Mouse (Mus musculus): ENCODE measurements at regions not wholly inside any gene's neighbourhood (a gene's known extent, or its start where the extent isn't known, plus 50 kb on each side); places are given as distances from the start of the nearest gene placed in this dataset.

DNA sequence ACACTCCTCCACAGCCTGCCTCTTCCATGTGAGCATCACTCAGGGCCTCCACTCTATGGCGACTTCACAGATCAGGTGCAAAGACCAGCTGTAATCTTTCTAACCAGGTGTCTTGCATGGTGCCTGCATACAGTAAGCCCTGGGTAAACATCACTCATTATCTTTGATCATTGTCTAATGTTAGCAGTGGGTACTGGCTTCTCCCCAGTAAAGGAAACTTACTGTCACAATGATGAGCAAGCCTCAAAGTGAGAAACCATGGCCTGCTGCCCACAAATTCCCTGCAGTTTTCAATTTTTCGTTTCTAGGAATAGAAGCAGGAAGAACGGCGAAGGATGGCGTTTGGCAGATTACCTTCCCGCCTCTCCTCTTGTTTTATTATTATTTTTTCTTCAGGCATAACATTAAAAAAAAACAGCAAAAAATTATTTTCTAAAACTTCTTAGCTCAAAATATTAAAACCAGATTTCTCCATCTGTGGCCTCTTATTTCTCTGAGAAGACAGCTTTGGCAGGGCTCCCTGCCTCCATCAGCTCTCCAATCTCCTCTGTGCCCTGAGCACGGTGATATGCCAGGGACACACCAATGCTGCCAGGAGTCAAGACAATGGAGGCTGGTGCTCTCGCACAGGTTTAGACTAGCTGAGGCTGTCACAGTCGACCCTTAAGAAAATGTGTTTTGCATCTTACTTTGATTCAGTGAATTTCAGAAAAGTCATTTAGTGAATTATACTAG, 169.2 kb upstream of the Cxcl12 start:
- Histone ChIP-seq H3K4me1 (replicated peaks; ENCODE audit: low read depth, low read length) (no peaks in the 10 kb centered on the region), H3K27me3 (ENCODE audit: insufficient read depth, low read length) (no peaks in the 10 kb centered on the region), H3K4me3 (replicated peaks; ENCODE audit: low read length) (no peak overlapping the region), H3K9me3 (ENCODE audit: low read length) (peaks cover 8% of the 10 kb centered on the region), H3K36me3 (ENCODE audit: insufficient read depth, low read length) (no peaks in the 10 kb centered on the region)
- no peak for TF ChIP-seq CTCF (conservative IDR thresholded peaks at IDR 0.05; ENCODE audit: low read length)
- no peak for TF ChIP-seq POU5F1 (IDR thresholded peaks at IDR 0.05; ENCODE audit: borderline replicate concordance, low read length)
- TF ChIP-seq NANOG (IDR thresholded peaks at IDR 0.05; ENCODE audit: borderline replicate concordance, low read length): no peak

DNA sequence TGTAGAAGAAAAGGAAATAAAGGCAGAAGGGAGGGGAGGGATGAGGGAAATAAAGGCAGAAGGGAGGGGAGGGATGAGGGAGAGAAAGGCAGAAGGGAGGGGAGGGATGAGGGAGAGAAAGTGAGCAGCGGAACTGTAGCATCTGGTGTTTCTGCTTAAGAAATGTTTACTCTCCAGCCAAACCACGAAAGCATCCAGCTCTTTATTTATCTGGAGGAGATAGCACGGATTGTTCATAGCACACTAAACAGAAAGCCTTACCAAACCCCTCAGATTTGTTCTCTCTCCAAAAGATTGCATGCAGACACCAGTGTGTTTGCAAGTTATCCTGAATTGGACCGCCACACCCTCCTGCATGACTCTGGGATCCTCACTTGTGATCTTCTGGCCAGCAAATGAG, 168.4 kb upstream of the Cxcl12 start:
- Histone ChIP-seq H3K9me3 (ENCODE audit: low read length) (no peaks in the 10 kb centered on the region), H3K36me3 (ENCODE audit: insufficient read depth, low read length) (no peaks in the 10 kb centered on the region), H3K4me3 (replicated peaks; ENCODE audit: low read length) (no peak overlapping the region), H3K4me1 (replicated peaks; ENCODE audit: low read depth, low read length) (no peaks in the 10 kb centered on the region), H3K27me3 (ENCODE audit: insufficient read depth, low read length) (no peaks in the 10 kb centered on the region)
- TF ChIP-seq NANOG (IDR thresholded peaks at IDR 0.05; ENCODE audit: borderline replicate concordance, low read length): no peak
- no peak for TF ChIP-seq POU5F1 (IDR thresholded peaks at IDR 0.05; ENCODE audit: borderline replicate concordance, low read length)
- no peak for TF ChIP-seq CTCF (conservative IDR thresholded peaks at IDR 0.05; ENCODE audit: low read length)

DNA sequence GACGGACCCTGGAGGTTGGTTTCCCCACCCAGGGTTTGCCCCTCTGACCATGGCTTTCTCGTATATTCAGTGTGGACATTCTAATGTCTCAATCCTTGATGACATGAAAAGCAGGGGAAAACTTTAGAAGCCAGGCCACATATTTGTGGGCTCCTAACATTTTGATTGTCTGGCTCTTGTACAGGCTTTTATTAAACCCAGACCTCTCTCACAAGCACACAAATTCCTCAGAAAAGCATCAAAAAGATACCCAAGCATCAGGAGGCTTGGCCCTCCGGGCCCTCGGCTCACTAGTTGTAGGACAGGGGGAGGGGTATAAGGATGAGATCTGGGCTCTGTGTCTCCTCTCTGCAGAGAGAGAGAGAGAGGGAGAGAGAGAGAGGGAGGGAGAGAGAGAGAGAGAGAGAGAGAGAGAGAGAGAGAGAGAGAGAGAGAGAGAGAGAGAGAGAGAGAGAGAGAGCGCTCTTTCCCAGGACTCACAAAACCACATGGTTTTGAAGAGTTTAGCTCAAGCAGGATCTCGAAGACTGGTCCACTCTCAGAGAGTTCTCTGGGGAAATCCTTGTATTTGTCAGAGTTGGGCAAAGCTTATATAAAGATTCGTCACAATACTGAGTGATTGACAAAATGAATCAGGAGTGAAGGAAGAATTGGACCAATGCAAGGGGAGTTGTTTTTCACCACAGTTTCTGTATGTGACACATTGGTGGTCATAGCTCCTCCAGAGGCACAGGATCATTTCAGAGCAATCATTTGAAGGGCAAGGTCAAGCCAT, 167.2 kb upstream of the Cxcl12 start:
- H3K36me3 ChIP-seq (ENCODE audit: insufficient read depth, low read length): no peaks in the 10 kb centered on the region
- no peak overlapping the region for H3K4me3 ChIP-seq (replicated peaks; ENCODE audit: low read length)
- no peaks in the 10 kb centered on the region for H3K27me3 ChIP-seq (ENCODE audit: insufficient read depth, low read length)
- H3K9me3 ChIP-seq (ENCODE audit: low read length): no peaks in the 10 kb centered on the region
- no peaks in the 10 kb centered on the region for H3K4me1 ChIP-seq (replicated peaks; ENCODE audit: low read depth, low read length)
- TF ChIP-seq NANOG (IDR thresholded peaks at IDR 0.05; ENCODE audit: borderline replicate concordance, low read length) (no peak), POU5F1 (IDR thresholded peaks at IDR 0.05; ENCODE audit: borderline replicate concordance, low read length) (no peak), CTCF (conservative IDR thresholded peaks at IDR 0.05; ENCODE audit: low read length) (no peak)

DNA sequence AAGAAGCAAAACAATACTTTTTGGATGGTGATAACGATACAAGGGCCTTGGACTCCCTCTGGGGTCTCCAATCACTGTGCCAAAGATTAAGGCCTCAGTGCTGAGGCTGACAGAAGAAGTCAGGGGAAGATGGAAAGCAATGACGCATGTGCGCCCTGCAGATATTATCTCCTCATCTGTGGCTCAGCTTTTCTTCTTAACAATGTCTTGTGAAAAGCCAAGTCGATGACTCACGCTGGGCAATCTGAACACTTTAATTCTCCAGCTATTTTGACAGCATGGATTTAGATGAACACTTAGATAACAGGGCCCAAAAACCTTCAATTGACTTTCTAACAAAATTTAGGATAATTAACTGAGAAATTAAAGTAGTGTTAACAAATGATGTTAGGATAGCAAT, 155.7 kb upstream of the Cxcl12 start:
- TF ChIP-seq POU5F1 (IDR thresholded peaks at IDR 0.05; ENCODE audit: borderline replicate concordance, low read length): no peak
- TF ChIP-seq CTCF (conservative IDR thresholded peaks at IDR 0.05; ENCODE audit: low read length): no peak
- no peak for TF ChIP-seq NANOG (IDR thresholded peaks at IDR 0.05; ENCODE audit: borderline replicate concordance, low read length)
- no peak overlapping the region for H3K4me3 ChIP-seq (replicated peaks; ENCODE audit: low read length)
- no peaks in the 10 kb centered on the region for H3K4me1 ChIP-seq (replicated peaks; ENCODE audit: low read depth, low read length)
- H3K36me3 ChIP-seq (ENCODE audit: insufficient read depth, low read length): no peaks in the 10 kb centered on the region
- 0 out of 2 replicates have a peak, but pooled peaks cover 5% of the 10 kb centered on the region for H3K9me3 ChIP-seq (ENCODE audit: low read length)
- no peaks in the 10 kb centered on the region for H3K27me3 ChIP-seq (ENCODE audit: insufficient read depth, low read length)

DNA sequence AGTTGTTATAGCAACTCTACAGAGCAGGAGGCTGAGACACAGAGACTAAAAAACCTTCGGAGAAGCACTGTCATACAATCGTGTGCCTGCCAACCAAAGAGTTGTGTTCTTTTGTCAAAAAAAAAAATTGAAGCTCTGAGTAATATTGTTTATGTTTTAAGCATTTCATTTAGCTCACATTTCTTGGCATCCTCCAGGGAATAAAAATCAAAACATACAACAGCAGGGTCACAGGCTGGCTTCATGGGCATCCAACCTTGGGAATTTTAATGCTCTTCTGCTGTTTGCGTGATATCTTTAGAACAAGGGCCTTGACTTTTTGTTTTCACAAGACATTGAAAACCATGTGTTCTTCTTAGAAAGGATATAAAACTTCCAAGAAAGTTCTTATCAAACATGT, 152.9 kb upstream of the Cxcl12 start:
- no peaks in the 10 kb centered on the region for H3K4me1 ChIP-seq (replicated peaks; ENCODE audit: low read depth, low read length)
- TF ChIP-seq POU5F1 (IDR thresholded peaks at IDR 0.05; ENCODE audit: borderline replicate concordance, low read length) (no peak), CTCF (conservative IDR thresholded peaks at IDR 0.05; ENCODE audit: low read length) (no peak)
- no peak overlapping the region for H3K4me3 ChIP-seq (replicated peaks; ENCODE audit: low read length)
- no peaks in the 10 kb centered on the region for H3K9me3 ChIP-seq (ENCODE audit: low read length)
- no peaks in the 10 kb centered on the region for H3K36me3 ChIP-seq (ENCODE audit: insufficient read depth, low read length)
- H3K27me3 ChIP-seq (ENCODE audit: insufficient read depth, low read length): no peaks in the 10 kb centered on the region

DNA sequence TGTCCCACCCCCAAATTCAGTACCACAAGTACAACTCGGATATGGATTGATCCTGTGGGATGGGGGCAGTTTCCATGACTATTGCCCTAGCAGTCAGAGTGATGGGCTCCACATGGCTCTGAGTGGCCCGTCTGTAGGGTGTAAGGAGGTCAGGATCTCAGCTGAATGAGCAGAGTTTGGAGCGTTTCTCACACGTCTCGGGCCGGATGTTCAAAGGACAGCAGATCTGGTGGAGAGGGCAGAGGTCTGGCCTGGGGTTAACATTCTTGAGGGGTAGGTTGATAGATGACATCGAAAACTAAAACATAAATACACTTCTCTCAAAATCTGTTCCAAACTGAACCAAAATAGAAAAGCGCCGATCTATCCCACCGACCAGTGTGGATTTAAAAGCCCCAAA, 146.5 kb upstream of the Cxcl12 start:
- H3K4me1 ChIP-seq (replicated peaks; ENCODE audit: low read depth, low read length): no peaks in the 10 kb centered on the region
- H3K4me3 ChIP-seq (replicated peaks; ENCODE audit: low read length): no peak overlapping the region
- H3K9me3 ChIP-seq (ENCODE audit: low read length): no peaks in the 10 kb centered on the region
- TF ChIP-seq POU5F1 (IDR thresholded peaks at IDR 0.05; ENCODE audit: borderline replicate concordance, low read length) (no peak), CTCF (conservative IDR thresholded peaks at IDR 0.05; ENCODE audit: low read length) (no peak), NANOG (IDR thresholded peaks at IDR 0.05; ENCODE audit: borderline replicate concordance, low read length) (no peak)
- H3K36me3 ChIP-seq (ENCODE audit: insufficient read depth, low read length): no peaks in the 10 kb centered on the region
- no peaks in the 10 kb centered on the region for H3K27me3 ChIP-seq (ENCODE audit: insufficient read depth, low read length)

DNA sequence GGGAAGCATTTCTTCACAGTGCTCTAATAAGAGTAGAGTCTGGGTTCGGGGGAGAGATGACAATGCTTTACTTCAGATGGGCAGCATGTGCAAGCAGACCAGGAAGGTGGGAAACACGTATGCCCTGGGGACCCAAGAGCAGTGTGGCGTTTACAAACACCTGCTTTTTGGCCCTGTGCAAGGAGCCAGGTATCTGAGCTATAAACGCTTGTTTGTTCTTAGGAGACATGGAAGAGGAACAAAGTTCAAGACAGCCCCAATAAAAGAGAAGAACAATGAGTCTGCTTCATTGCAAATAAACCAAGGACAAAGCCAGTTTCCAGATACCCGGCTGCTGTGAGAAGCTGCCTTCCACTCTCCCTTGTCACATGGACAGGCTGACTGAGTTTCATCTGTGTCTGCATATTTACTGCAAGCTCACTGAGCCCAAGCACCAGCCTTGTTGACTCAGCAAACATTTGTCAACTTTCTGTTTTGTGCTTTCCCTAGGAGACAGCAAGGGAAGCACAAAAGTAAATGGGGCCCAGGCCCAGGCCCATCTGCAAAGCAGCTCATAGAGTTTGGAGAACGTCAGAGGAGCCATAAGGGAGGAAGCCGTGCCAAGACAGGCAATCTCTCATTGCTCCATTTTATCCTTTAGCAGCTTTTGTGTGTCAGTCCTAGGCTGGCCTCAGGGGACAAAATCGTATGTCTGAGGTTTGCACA, 136.1 kb upstream of the Cxcl12 start:
- no peak overlapping the region for H3K4me3 ChIP-seq (replicated peaks; ENCODE audit: low read length)
- no peaks in the 10 kb centered on the region for H3K4me1 ChIP-seq (replicated peaks; ENCODE audit: low read depth, low read length)
- H3K36me3 ChIP-seq (ENCODE audit: insufficient read depth, low read length): no peaks in the 10 kb centered on the region
- peaks cover 28% of the 10 kb centered on the region for H3K9me3 ChIP-seq (ENCODE audit: low read length)
- H3K27me3 ChIP-seq (ENCODE audit: insufficient read depth, low read length): no peaks in the 10 kb centered on the region
- TF ChIP-seq NANOG (IDR thresholded peaks at IDR 0.05; ENCODE audit: borderline replicate concordance, low read length): no peak
- TF ChIP-seq POU5F1 (IDR thresholded peaks at IDR 0.05; ENCODE audit: borderline replicate concordance, low read length): no peak
- TF ChIP-seq CTCF (conservative IDR thresholded peaks at IDR 0.05; ENCODE audit: low read length): no peak

DNA sequence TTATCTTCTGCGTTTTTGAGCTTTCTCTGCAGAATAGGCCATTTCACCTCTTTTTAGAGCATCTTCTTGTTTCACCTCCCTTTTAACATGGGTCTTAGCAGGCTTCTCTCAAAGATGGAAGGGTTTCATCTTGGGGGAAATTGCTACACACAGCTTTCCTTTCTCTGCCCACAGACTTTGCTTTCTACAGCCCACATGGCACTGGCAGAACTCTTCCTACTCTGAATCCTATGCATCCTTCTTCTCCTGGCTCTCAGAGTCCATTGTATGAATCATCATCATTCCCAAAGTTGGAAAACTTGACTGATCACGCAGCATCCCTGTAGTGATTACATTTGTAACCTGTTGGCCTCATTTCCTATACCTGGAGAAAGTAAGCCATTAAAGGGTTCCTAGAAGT, 124.6 kb upstream of the Cxcl12 start:
- no peaks in the 10 kb centered on the region for H3K27me3 ChIP-seq (ENCODE audit: insufficient read depth, low read length)
- TF ChIP-seq POU5F1 (IDR thresholded peaks at IDR 0.05; ENCODE audit: borderline replicate concordance, low read length): no peak
- no peak for TF ChIP-seq NANOG (IDR thresholded peaks at IDR 0.05; ENCODE audit: borderline replicate concordance, low read length)
- TF ChIP-seq CTCF (conservative IDR thresholded peaks at IDR 0.05; ENCODE audit: low read length): no peak
- peaks cover 3% of the 10 kb centered on the region; the same call in 1 of the 2 replicates for H3K9me3 ChIP-seq (ENCODE audit: low read length)
- no peak overlapping the region for H3K4me3 ChIP-seq (replicated peaks; ENCODE audit: low read length)
- no peaks in the 10 kb centered on the region for H3K36me3 ChIP-seq (ENCODE audit: insufficient read depth, low read length)
- H3K4me1 ChIP-seq (replicated peaks; ENCODE audit: low read depth, low read length): no peaks in the 10 kb centered on the region

Data from E14TG2a.4 (cell line).